Mouse (Mus musculus) brown adipose tissue, adult 24 weeks (tissue): ENCODE results near the gene Rpl4. TPM values are rescaled to one million over a fixed set of nuclear protein-coding genes. Genes with fewer than 3 reads are reported as not detected.

Source experiments
- H3K27ac ChIP-seq: fragments of 200-500 bp; replicated peaks from 2 replicates; pipeline ENCODE4 v1.5.1; 2012; ENCODE audit warnings: low read depth, mild to moderate bottlenecking, low read length
- H3K4me1 ChIP-seq: fragments of 200-500 bp; 2 replicates; pipeline ENCODE4 v1.6.1; 2012; ENCODE audit warnings: low read length, mixed read lengths; ENCODE audit not compliant: control insufficient read depth, insufficient read depth, insufficient read length
- H3K4me3 ChIP-seq: fragments of 200-500 bp; 2 replicates; pipeline ENCODE4 v1.5.1; 2012; ENCODE audit warnings: low read depth, mild to moderate bottlenecking, low read length, moderate library complexity; ENCODE audit not compliant: insufficient read depth
- polyA plus RNA-seq: library from polyadenylated mRNA; stranded (reverse); fragments of >200 nt; gene quantifications from 2 replicates; pipeline ENCODE4 v1.2.4, GENCODE M21; 2012; ENCODE audit not compliant: missing spikeins, insufficient read depth, insufficient read length

Rpl4 gene
- polyA plus RNA-seq, 1 experiment = 420 TPM

GRCm38 (mm10) chr9:64216641-64217040 is 43.5 kb downstream of the Rpl4 start:
- 0 out of 2 replicates have a peak, but pooled peaks cover 2% of the 10 kb centered on the region for H3K4me1 ChIP-seq
- no peak overlapping the region for H3K27ac ChIP-seq
- H3K4me3 ChIP-seq = no peak overlapping the region

- Histone ChIP-seq H3K4me1 (0 out of 2 replicates have a peak, but pooled peaks cover 2% of the 10 kb centered on the region), H3K4me3 (no peak overlapping the region), H3K27ac (no peak overlapping the region)
Measured at GRCm38 (mm10) chr9:64217887-64218286, 44.7 kb downstream of the Rpl4 start.

GRCm38 (mm10) chr9:64219305-64219704 is 46.1 kb downstream of the Rpl4 start:
- 0 out of 2 replicates have a peak, but pooled peaks cover 2% of the 10 kb centered on the region for H3K4me1 ChIP-seq
- no peak overlapping the region for H3K4me3 ChIP-seq
- no peak overlapping the region for H3K27ac ChIP-seq

GRCm38 (mm10) chr9:64219772-64220420 is 46.7 kb downstream of the Rpl4 start:
- Histone ChIP-seq H3K4me3 (no peak overlapping the region), H3K27ac (no peak overlapping the region)

GRCm38 (mm10) chr9:64220603-64221002 is 47.4 kb downstream of the Rpl4 start:
- no peak overlapping the region for H3K4me3 ChIP-seq
- 0 out of 2 replicates have a peak, but pooled peaks cover 2% of the 10 kb centered on the region for H3K4me1 ChIP-seq
- no peak overlapping the region for H3K27ac ChIP-seq

More at GRCm38 (mm10) chr9:64219772-64220420, 46.7 kb downstream of the Rpl4 start:
- H3K4me1 ChIP-seq = 0 out of 2 replicates have a peak, but pooled peaks cover 2% of the 10 kb centered on the region

GRCm38 (mm10) chr9:64221480-64221879 is 48.3 kb downstream of the Rpl4 start:
- H3K4me1 ChIP-seq = 0 out of 2 replicates have a peak, but pooled peaks cover 2% of the 10 kb centered on the region
- no peak overlapping the region for H3K27ac ChIP-seq
- H3K4me3 ChIP-seq = no peak overlapping the region

- Histone ChIP-seq H3K27ac (no peak overlapping the region), H3K4me1 (0 out of 2 replicates have a peak, but pooled peaks cover 2% of the 10 kb centered on the region), H3K4me3 (no peak overlapping the region)
Measured at GRCm38 (mm10) chr9:64222098-64222497, 48.9 kb downstream of the Rpl4 start.

- no peak overlapping the region for H3K4me3 ChIP-seq
- peaks cover 17% of the 10 kb centered on the region; the same call in 1 of the 2 replicates for H3K4me1 ChIP-seq
- H3K27ac ChIP-seq = no peak overlapping the region
Measured at GRCm38 (mm10) chr9:64225805-64226204, 52.6 kb downstream of the Rpl4 start.

GRCm38 (mm10) chr9:64227736-64228135 is 54.6 kb downstream of the Rpl4 start:
- Histone ChIP-seq H3K4me3 (peak overlapping the region; percentile 23; the same call in 1 of the 2 replicates), H3K4me1 (peaks cover 26% of the 10 kb centered on the region), H3K27ac (peak overlapping the region; percentile 45; the same call in 1 of the 2 replicates)

Other genes with a start within 250 kb of the Rpl4 start
- 5.3 and 14.8 TPM in 2 replicates for gene Smad6, start 151.3 kb upstream of the Rpl4 start, polyA plus RNA-seq
- 57.9 and 76.0 TPM in 2 replicates for gene Lctl, start 56.2 kb upstream of the Rpl4 start, polyA plus RNA-seq
- gene Zwilch, start 271 bp upstream of the Rpl4 start, polyA plus RNA-seq = 2.3 TPM in 1 of 2 replicates, not detected in the other
- 62.6 and 69.4 TPM in 2 replicates for gene Snapc5, start 5.9 kb downstream of the Rpl4 start, polyA plus RNA-seq
- 3.3 and 7.9 TPM in 2 replicates for gene Uchl4, start 61.8 kb downstream of the Rpl4 start, polyA plus RNA-seq
- 33.1 and 39.9 TPM in 2 replicates for gene Map2k1, start 80.3 kb downstream of the Rpl4 start, polyA plus RNA-seq
- gene Tipin, start 108.2 kb downstream of the Rpl4 start, polyA plus RNA-seq = 19.1 and 20.8 TPM in 2 replicates
- gene Dis3l, start 167.9 kb downstream of the Rpl4 start, polyA plus RNA-seq = 18.0 and 18.7 TPM in 2 replicates
- gene Megf11, start 212.3 kb downstream of the Rpl4 start, polyA plus RNA-seq = not detected in 2 replicates